In the genomic region with DNA sequence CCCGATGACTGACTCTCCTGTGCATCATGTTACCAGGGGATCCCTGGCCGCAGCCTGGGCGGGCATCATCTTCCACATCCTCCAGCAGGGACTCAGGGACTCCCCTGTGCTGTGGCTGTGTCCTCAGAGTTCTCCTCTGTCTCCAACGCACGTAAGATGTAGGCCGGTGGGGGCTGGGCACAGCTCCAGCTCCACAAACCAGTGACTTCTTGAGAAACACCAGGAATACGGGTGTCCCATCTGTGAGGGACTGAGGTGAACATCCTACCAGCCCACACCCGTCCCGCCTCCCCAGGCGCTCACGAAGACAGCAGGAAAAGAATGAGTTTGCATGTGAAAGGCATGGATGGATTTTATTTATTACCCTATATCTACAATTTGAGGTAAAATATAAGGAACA, we compare ENCODE assay signal across 19 mouse cellular contexts. TPM values are rescaled to one million over a fixed set of nuclear protein-coding genes. Genes with fewer than 3 reads are reported as not detected.
DNase-seq lines count a peak whose midpoint lies in the region; ATAC-seq and TF ChIP-seq lines count a peak whose summit lies in the region.
"Had no signal": no experiment of that assay in that cellular context is flagged by ENCODE, and none has a peak within 500 bp of the region (broad histone marks: within the 10 kb centered on the region; RNA-seq: fewer than 3 reads in every experiment).

No protein-coding gene starts in this region.

- H3K4me1 ChIP-seq in forebrain, embryonic 10.5 days: peaks cover 49% of the 10 kb centered on the region
- peaks cover 35% of the 10 kb centered on the region for H3K4me1 ChIP-seq in forebrain, embryonic 13.5 days
- peaks cover 44% of the 10 kb centered on the region for H3K4me1 ChIP-seq in midbrain, embryonic 13.5 days (replicated peaks)
- peaks cover 6% of the 10 kb centered on the region; the same call in 1 of the 2 replicates for H3K4me1 ChIP-seq in midbrain, embryonic 16.5 days (ENCODE audit: control insufficient read depth, insufficient read depth, low read length)
- H3K4me1 ChIP-seq in CH12.LX (ENCODE audit: control insufficient read depth in 1 of 2, insufficient read depth in 2 of 2): peaks cover 36 to 56% of the 10 kb centered on the region in 2 experiments
- H3K4me1 ChIP-seq in kidney, embryonic 14.5 days (ENCODE audit: control insufficient read depth, insufficient read depth, low read length): 0 out of 2 replicates have a peak, but pooled peaks cover 11% of the 10 kb centered on the region

- no peak for TF ChIP-seq POLR2A in CH12.LX (IDR thresholded peaks at IDR 0.05; ENCODE audit: low read depth, low read length)

- no peaks in the 10 kb centered on the region for H3K9me3 ChIP-seq in forebrain, embryonic 10.5 days
- H3K9me3 ChIP-seq in forebrain, embryonic 13.5 days (replicated peaks): no peaks in the 10 kb centered on the region
- no peaks in the 10 kb centered on the region for H3K9me3 ChIP-seq in midbrain, embryonic 13.5 days
- no peaks in the 10 kb centered on the region for H3K9me3 ChIP-seq in midbrain, embryonic 16.5 days (replicated peaks; ENCODE audit: control insufficient read depth, low read length, poor library complexity, severe bottlenecking)
- H3K9me3 ChIP-seq in CH12.LX (replicated peaks; ENCODE audit: low read length): peaks cover 12% of the 10 kb centered on the region
- no peaks in the 10 kb centered on the region for H3K9me3 ChIP-seq in kidney, embryonic 14.5 days (ENCODE audit: control insufficient read depth, low read length)
- H3K9me3 ChIP-seq: heart, embryonic 10.5 days; hindbrain, embryonic 15.5 days; kidney, embryonic 15.5 days; neural tube, embryonic 15.5 days had no signal

- no peak for TF ChIP-seq CTCF in layer of hippocampus, adult 2 months (conservative IDR thresholded peaks at IDR 0.05)
- no peak for TF ChIP-seq CTCF in CH12.LX (conservative IDR thresholded peaks at IDR 0.05 in 1 of 2, IDR thresholded peaks at IDR 0.05 in 1 of 2; ENCODE audit: low read depth in 2 of 2, low read length in 2 of 2)

- dilution Hi-C loops in CH12.LX (cut with MboI; ENCODE audit: extremely low pct_ligation_motif_present, extremely low pct_unique_long_range_greater_than_20kb, low sequenced_read_pairs): no loop called here

- no peak for TF ChIP-seq EP300 in CH12.LX (IDR thresholded peaks at IDR 0.05; ENCODE audit: low read length)

- no peak for TF ChIP-seq RAD21 in CH12.LX (IDR thresholded peaks at IDR 0.05; ENCODE audit: low read depth, low read length)

- peaks cover 80% of the 10 kb centered on the region for H3K36me3 ChIP-seq in forebrain, embryonic 10.5 days (replicated peaks)
- H3K36me3 ChIP-seq in forebrain, embryonic 13.5 days (ENCODE audit: poor library complexity, severe bottlenecking): peaks cover 73% of the 10 kb centered on the region
- H3K36me3 ChIP-seq in midbrain, embryonic 13.5 days: peaks cover 72% of the 10 kb centered on the region
- peaks cover 42% of the 10 kb centered on the region for H3K36me3 ChIP-seq in midbrain, embryonic 16.5 days (ENCODE audit: control insufficient read depth, insufficient read depth, low read length)
- H3K36me3 ChIP-seq in CH12.LX (replicated peaks in 1 of 2; ENCODE audit: control insufficient read depth in 1 of 2, insufficient read depth in 1 of 2, low read length in 1 of 2): peaks cover 56 to 72% of the 10 kb centered on the region in 2 experiments
- peaks cover 68% of the 10 kb centered on the region for H3K36me3 ChIP-seq in kidney, embryonic 14.5 days (ENCODE audit: control insufficient read depth, insufficient read depth, low read length)

- no peak overlapping the region for H3K9ac ChIP-seq in forebrain, embryonic 13.5 days
- no peak overlapping the region for H3K9ac ChIP-seq in midbrain, embryonic 13.5 days (replicated peaks)
- H3K9ac ChIP-seq in midbrain, embryonic 16.5 days (ENCODE audit: low read depth, low read length): no peak overlapping the region
- no peak overlapping the region for H3K9ac ChIP-seq in CH12.LX (ENCODE audit: insufficient read depth, low read depth)
- no peak overlapping the region for H3K9ac ChIP-seq in kidney, embryonic 14.5 days (ENCODE audit: low read depth, low read length)
- H3K9ac ChIP-seq: hindbrain, embryonic 15.5 days; kidney, embryonic 15.5 days; neural tube, embryonic 15.5 days had no signal

- no peak for DNase-seq in forebrain, embryonic 10.5 days (ENCODE audit: extremely low spot score, low spot score)
- DNase-seq in layer of hippocampus, adult 2 months (ENCODE audit: low spot score in 2 of 2): no peak
- DNase-seq in layer of hippocampus, postnatal 14 days (ENCODE audit: low spot score in 2 of 2): no peak
- no peak for DNase-seq in CH12.LX (ENCODE audit: extremely low read depth)
- DNase-seq: adrenal gland, postnatal 10 days; cerebellum, adult 9-10 months; heart, postnatal 4 days; kidney, postnatal 36 days had no signal

- 96% methylated on average over 11 of the region's 11 CpGs for WGBS in forebrain, embryonic 10.5 days
- 93% methylated on average over 11 of the region's 11 CpGs for WGBS in forebrain, embryonic 13.5 days
- 90% methylated on average over 11 of the region's 11 CpGs for WGBS in midbrain, embryonic 13.5 days
- WGBS in midbrain, embryonic 16.5 days: 90% methylated on average over 11 of the region's 11 CpGs
- WGBS in kidney, embryonic 14.5 days: 89% methylated on average over 11 of the region's 11 CpGs

- no peak overlapping the region for H3K4me2 ChIP-seq in forebrain, embryonic 13.5 days
- no peak overlapping the region for H3K4me2 ChIP-seq in midbrain, embryonic 13.5 days (replicated peaks)
- no peak overlapping the region for H3K4me2 ChIP-seq in midbrain, embryonic 16.5 days (ENCODE audit: low read length)
- no peak overlapping the region for H3K4me2 ChIP-seq in CH12.LX (ENCODE audit: insufficient read depth, low read depth, poor library complexity, severe bottlenecking)
- H3K4me2 ChIP-seq in kidney, embryonic 14.5 days (replicated peaks; ENCODE audit: low read depth, low read length): no peak overlapping the region
- H3K4me2 ChIP-seq: hindbrain, embryonic 15.5 days; kidney, embryonic 15.5 days; neural tube, embryonic 15.5 days had no signal

- H3K79me2 ChIP-seq in CH12.LX (replicated peaks; ENCODE audit: control insufficient read depth, extremely low read depth, insufficient read depth, poor library complexity, severe bottlenecking): no peaks in the 10 kb centered on the region

- no peak for ATAC-seq in forebrain, embryonic 13.5 days
- no peak for ATAC-seq in midbrain, embryonic 13.5 days
- no peak for ATAC-seq in midbrain, embryonic 16.5 days
- no peak for ATAC-seq in kidney, embryonic 14.5 days (ENCODE audit: low FRiP score, low TSS enrichment)
- ATAC-seq: intestine, embryonic 16.5 days had no signal

- H3K4me3 ChIP-seq in forebrain, embryonic 10.5 days: no peak overlapping the region
- H3K4me3 ChIP-seq in forebrain, embryonic 13.5 days: no peak overlapping the region
- no peak overlapping the region for H3K4me3 ChIP-seq in layer of hippocampus, adult 2 months
- H3K4me3 ChIP-seq in midbrain, embryonic 13.5 days (replicated peaks): no peak overlapping the region
- no peak overlapping the region for H3K4me3 ChIP-seq in midbrain, embryonic 16.5 days (ENCODE audit: low read depth, low read length)
- no peak overlapping the region for H3K4me3 ChIP-seq in CH12.LX (replicated peaks in 1 of 3; ENCODE audit: low read depth in 2 of 3, low read length in 2 of 3, poor library complexity in 1 of 3)
- no peak overlapping the region for H3K4me3 ChIP-seq in kidney, embryonic 14.5 days (ENCODE audit: low read length)
- H3K4me3 ChIP-seq: heart, embryonic 10.5 days; hindbrain, embryonic 15.5 days; kidney, embryonic 15.5 days; left cerebral cortex, adult 2 months; neural tube, embryonic 15.5 days had no signal

- peak overlapping the region; percentile 84 for H3K27ac ChIP-seq in forebrain, embryonic 10.5 days
- H3K27ac ChIP-seq in forebrain, embryonic 13.5 days: no peak overlapping the region
- H3K27ac ChIP-seq in layer of hippocampus, adult 2 months: peak overlapping the region; percentile 2; the same call in 1 of the 2 replicates
- 0 out of 2 replicates have a peak overlapping the region, but pooled peaks have one; percentile 87 for H3K27ac ChIP-seq in midbrain, embryonic 13.5 days
- H3K27ac ChIP-seq in midbrain, embryonic 16.5 days (ENCODE audit: low read length): no peak overlapping the region
- peak overlapping the region; percentile 27; the same call in 1 of the 2 replicates for H3K27ac ChIP-seq in CH12.LX (ENCODE audit: insufficient read depth, low read depth)
- no peak overlapping the region for H3K27ac ChIP-seq in kidney, embryonic 14.5 days (ENCODE audit: low read depth, low read length)
- H3K27ac ChIP-seq: heart, embryonic 10.5 days; kidney, embryonic 15.5 days; left cerebral cortex, adult 2 months; macrophage had no signal

- no peaks in the 10 kb centered on the region for H3K27me3 ChIP-seq in forebrain, embryonic 10.5 days (ENCODE audit: poor library complexity, severe bottlenecking)
- no peaks in the 10 kb centered on the region for H3K27me3 ChIP-seq in forebrain, embryonic 13.5 days
- H3K27me3 ChIP-seq in midbrain, embryonic 13.5 days: no peaks in the 10 kb centered on the region
- no peaks in the 10 kb centered on the region for H3K27me3 ChIP-seq in midbrain, embryonic 16.5 days (ENCODE audit: control insufficient read depth, insufficient read depth, low read depth, low read length)
- H3K27me3 ChIP-seq in CH12.LX (replicated peaks): no peaks in the 10 kb centered on the region
- no peaks in the 10 kb centered on the region for H3K27me3 ChIP-seq in kidney, embryonic 14.5 days (ENCODE audit: control insufficient read depth, insufficient read depth, low read length)
- H3K27me3 ChIP-seq: hindbrain, embryonic 15.5 days; kidney, embryonic 15.5 days; neural tube, embryonic 15.5 days had no signal

- in situ Hi-C loops in CH12.LX (cut with MboI; ENCODE audit: low pct_ligation_motif_present, low pct_unique_long_range_greater_than_20kb, low sequenced_read_pairs): no loop called here

RNA-seq across cellular contexts. Expression of a gene that starts 8.1 kb away (rescaled TPM):
- polyA plus RNA-seq in forebrain, embryonic 10.5 days (2016; fragmentation: Nextera tagmentation; extraction: Ambion mirVana): 2.4 TPM in 2 replicates
- 1.5 and 1.8 TPM in 2 replicates for polyA plus RNA-seq in forebrain, embryonic 13.5 days (2015; fragmentation: Nextera tagmentation; extraction: Ambion mirVana)
- total RNA-seq in layer of hippocampus, adult 2 months (2021): 1 to 10 TPM; 7.2 to 9.0 TPM
- total RNA-seq in layer of hippocampus, postnatal 14 days (2021): 1 to 10 TPM; 8.2 to 9.1 TPM
- polyA plus RNA-seq in midbrain, embryonic 13.5 days (2015; fragmentation: Nextera tagmentation; extraction: Ambion mirVana): 1.6 and 2.3 TPM in 2 replicates
- 2.5 and 2.7 TPM in 2 replicates for polyA plus RNA-seq in midbrain, embryonic 16.5 days (2015; fragmentation: Nextera tagmentation; extraction: Ambion mirVana)
- total RNA-seq in CH12.LX (2012; rRNA removed): 225 and 342 TPM in 2 replicates
- total RNA-seq in CH12.LX (2014; rRNA removed): 263 and 287 TPM in 2 replicates
- polyA plus RNA-seq in CH12.LX (2012; ENCODE audit: insufficient read length, low read depth): 299 and 302 TPM in 2 replicates
- polyA plus RNA-seq in kidney, embryonic 14.5 days (2014; fragmentation: Nextera tagmentation; extraction: Ambion mirVana): 2.6 and 2.9 TPM in 2 replicates

RNA-seq across cellular contexts. Expression of a gene that starts 53.7 kb away (rescaled TPM):
- polyA plus RNA-seq in forebrain, embryonic 10.5 days (2016; fragmentation: Nextera tagmentation; extraction: Ambion mirVana): 7.0 and 7.6 TPM in 2 replicates
- 11.0 and 12.8 TPM in 2 replicates for polyA plus RNA-seq in forebrain, embryonic 13.5 days (2015; fragmentation: Nextera tagmentation; extraction: Ambion mirVana)
- 10 to 100 TPM; 15.4 to 17.6 TPM for total RNA-seq in layer of hippocampus, adult 2 months (2021)
- total RNA-seq in layer of hippocampus, postnatal 14 days (2021): 10 to 100 TPM; 13.1 to 17.9 TPM
- polyA plus RNA-seq in midbrain, embryonic 13.5 days (2015; fragmentation: Nextera tagmentation; extraction: Ambion mirVana): 15.1 and 15.7 TPM in 2 replicates
- polyA plus RNA-seq in midbrain, embryonic 16.5 days (2015; fragmentation: Nextera tagmentation; extraction: Ambion mirVana): 15.0 and 15.2 TPM in 2 replicates
- total RNA-seq in CH12.LX (2012; rRNA removed) (4.4 and 4.7 TPM in 2 replicates), CH12.LX (2014; rRNA removed) (1.9 and 3.0 TPM in 2 replicates)
- polyA plus RNA-seq in CH12.LX (2012; ENCODE audit: insufficient read length, low read depth): 6.8 and 9.7 TPM in 2 replicates
- polyA plus RNA-seq in kidney, embryonic 14.5 days (2014; fragmentation: Nextera tagmentation; extraction: Ambion mirVana): 5.8 and 9.2 TPM in 2 replicates

Comparison
In these comparisons a context has a peak if more than half of its experiments do, and no peak if none do; other contexts are left out.
1. H3K27ac ChIP-seq: peak in forebrain, embryonic 10.5 days (single experiment), layer of hippocampus, adult 2 months (single experiment), midbrain, embryonic 13.5 days (single experiment) and CH12.LX (single experiment); none in forebrain, embryonic 13.5 days (single experiment), midbrain, embryonic 16.5 days (single experiment) and kidney, embryonic 14.5 days (single experiment).
2. RNA of a gene that starts 8.1 kb away (polyA plus RNA-seq): 299 to 302 TPM in CH12.LX; 2.6 to 2.9 TPM in kidney, embryonic 14.5 days, 2.5 to 2.7 TPM in midbrain, embryonic 16.5 days, 2.4 TPM in forebrain, embryonic 10.5 days, 1.5 to 1.8 TPM in forebrain, embryonic 13.5 days and 1.6 to 2.3 TPM in midbrain, embryonic 13.5 days; every median in the first group is over 10 times any median in the second.